Mouse (Mus musculus): Measurements from ENCODE around the gene Irak2. TPM values are rescaled to one million over a fixed set of nuclear protein-coding genes. Genes with fewer than 3 reads are reported as not detected.
"Not testable (repeated sequence)": the region's sequence is repeated elsewhere in the genome, so short reads cannot be mapped to it uniquely, and the experiment has no call there.

Gene Irak2
- polyA plus RNA-seq, 1 experiment from 2014 or later: 2.9 TPM

DNA sequence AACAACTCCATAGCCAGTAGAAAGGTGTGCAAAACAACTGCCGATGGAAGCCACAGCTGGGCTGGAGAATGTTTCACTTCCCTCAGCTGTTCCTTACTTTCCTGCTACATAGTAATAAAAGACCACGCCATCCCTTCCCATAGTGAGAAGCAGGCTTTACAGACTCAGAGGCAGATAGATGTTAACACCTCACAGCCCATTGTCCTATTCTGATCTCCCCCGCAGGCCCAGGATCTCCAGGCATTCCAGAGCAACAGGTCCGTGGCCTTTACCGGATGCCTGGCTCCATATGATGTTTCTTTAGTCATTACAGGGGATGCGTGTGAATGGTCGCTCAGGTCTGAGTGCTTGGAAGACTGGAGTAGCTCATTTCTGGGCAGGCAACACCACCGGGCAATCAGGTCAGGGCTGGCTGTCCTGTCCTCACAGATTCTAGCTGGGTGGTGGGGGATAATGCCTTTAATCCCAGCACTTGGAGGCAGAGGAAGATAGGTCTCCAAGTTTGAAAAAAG lies 29.4 kb downstream of the Irak2 start:
- 53% methylated on average over 8 of the region's 8 CpGs for WGBS

DNA sequence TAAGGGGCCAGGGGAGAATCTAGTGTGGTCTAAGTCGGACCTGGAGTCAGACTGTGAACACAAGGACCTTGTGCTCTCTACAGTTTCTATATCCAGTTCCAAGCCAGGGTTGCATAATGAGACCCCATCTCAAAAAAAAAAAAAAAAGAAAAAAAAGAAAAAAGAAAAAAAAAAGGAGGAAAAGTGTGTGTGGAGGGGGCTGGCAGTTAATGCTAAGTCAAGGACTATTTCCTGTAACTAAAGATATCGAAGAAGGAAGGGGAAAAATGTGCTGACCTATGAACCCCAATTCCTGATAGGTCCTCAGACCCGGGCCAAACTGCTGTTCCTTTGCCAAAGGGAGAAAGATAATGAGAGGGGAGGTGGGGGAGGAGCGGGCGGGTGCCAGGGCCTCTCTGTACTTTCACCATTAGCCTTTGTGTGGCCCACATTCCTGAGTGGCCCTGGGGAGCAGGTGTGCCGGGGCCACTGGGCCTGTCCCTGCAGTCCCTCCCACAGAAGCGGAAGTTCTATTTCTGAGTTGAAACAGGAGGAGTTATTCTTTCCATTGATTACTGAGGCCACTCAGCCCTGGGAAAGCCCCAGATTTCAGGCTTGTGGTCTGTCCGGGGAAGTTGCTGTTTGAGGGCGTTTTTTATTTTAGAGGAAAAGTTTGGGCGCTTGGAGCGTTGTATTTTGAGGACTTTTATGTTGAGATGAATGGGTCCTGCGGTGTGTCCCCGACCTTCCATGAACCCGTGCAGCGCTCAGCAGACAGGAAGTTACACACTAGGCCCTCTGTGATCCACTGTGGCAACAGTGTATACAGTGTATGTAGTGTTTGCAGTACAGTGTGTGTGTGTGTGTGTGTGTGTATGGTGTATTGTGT lies 30.3 kb downstream of the Irak2 start:
- H3K27me3 ChIP-seq (ENCODE audit: control insufficient read depth, insufficient read depth, low read length): no peaks in the 10 kb centered on the region
- DNase-seq (ENCODE audit: low spot score) (peak; percentile 40), ATAC-seq (ENCODE audit: insufficient number of reproducible peaks, low FRiP score, low TSS enrichment, low read depth) (peak; percentile 74)
- 59% methylated on average over 15 of the region's 15 CpGs for WGBS
- H3K9me3 ChIP-seq (ENCODE audit: control insufficient read depth, low read length): no peaks in the 10 kb centered on the region
- no peak overlapping the region for H3K4me3 ChIP-seq (ENCODE audit: low read depth, low read length)
- H3K36me3 ChIP-seq (ENCODE audit: control insufficient read depth, insufficient read depth, low read length): no peaks in the 10 kb centered on the region
- H3K9ac ChIP-seq (ENCODE audit: low read length): no peak overlapping the region
- H3K4me1 ChIP-seq (ENCODE audit: control insufficient read depth, insufficient read depth, low read length): peaks cover 6% of the 10 kb centered on the region
- no peak overlapping the region for H3K4me2 ChIP-seq (ENCODE audit: low read depth, severe bottlenecking)
- H3K27ac ChIP-seq (replicated peaks; ENCODE audit: low read depth, low read length): peak overlapping the region; percentile 64

More for the DNA sequence above, 29.4 kb downstream of the Irak2 start:
- Histone ChIP-seq H3K4me2 (ENCODE audit: low read depth, severe bottlenecking) (no peak overlapping the region), H3K27me3 (ENCODE audit: control insufficient read depth, insufficient read depth, low read length) (no peaks in the 10 kb centered on the region), H3K9ac (ENCODE audit: low read length) (no peak overlapping the region), H3K27ac (replicated peaks; ENCODE audit: low read depth, low read length) (no peak overlapping the region), H3K4me1 (ENCODE audit: control insufficient read depth, insufficient read depth, low read length) (peaks cover 6% of the 10 kb centered on the region), H3K9me3 (ENCODE audit: control insufficient read depth, low read length) (no peaks in the 10 kb centered on the region), H3K36me3 (ENCODE audit: control insufficient read depth, insufficient read depth, low read length) (no peaks in the 10 kb centered on the region), H3K4me3 (ENCODE audit: low read depth, low read length) (no peak overlapping the region)
- DNase-seq (ENCODE audit: low spot score) (no peak), ATAC-seq (ENCODE audit: insufficient number of reproducible peaks, low FRiP score, low TSS enrichment, low read depth) (no peak)

DNA sequence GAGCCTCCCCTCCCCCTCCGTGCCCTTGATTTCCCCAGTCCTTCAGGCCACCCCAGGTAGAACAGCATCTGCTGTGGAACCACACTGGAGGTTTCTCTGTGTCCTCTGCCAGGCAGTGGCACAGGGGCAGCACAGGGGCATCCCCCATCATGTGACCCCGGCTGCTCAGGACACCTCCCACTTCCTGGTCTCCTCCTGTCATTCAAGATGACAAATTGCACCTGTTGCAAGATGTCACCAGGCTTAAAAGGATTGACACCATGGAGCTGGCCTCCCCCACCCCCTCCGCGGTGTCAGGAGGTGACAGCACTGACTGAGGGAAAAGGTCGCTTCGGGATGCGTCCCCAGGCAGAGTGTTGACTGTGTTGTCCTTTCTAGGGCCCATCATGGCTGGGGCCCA lies 31.6 kb downstream of the Irak2 start:
- H3K27ac ChIP-seq (replicated peaks; ENCODE audit: low read depth, low read length): no peak overlapping the region
- ATAC-seq (ENCODE audit: insufficient number of reproducible peaks, low FRiP score, low TSS enrichment, low read depth): no peak
- H3K4me2 ChIP-seq (ENCODE audit: low read depth, severe bottlenecking): no peak overlapping the region
- H3K27me3 ChIP-seq (ENCODE audit: control insufficient read depth, insufficient read depth, low read length): no peaks in the 10 kb centered on the region
- H3K4me3 ChIP-seq (ENCODE audit: low read depth, low read length): no peak overlapping the region
- H3K4me1 ChIP-seq (ENCODE audit: control insufficient read depth, insufficient read depth, low read length): peaks cover 6% of the 10 kb centered on the region
- DNase-seq (ENCODE audit: low spot score): no peak
- 53% methylated on average over 7 of the region's 7 CpGs for WGBS
- no peaks in the 10 kb centered on the region for H3K36me3 ChIP-seq (ENCODE audit: control insufficient read depth, insufficient read depth, low read length)
- no peak overlapping the region for H3K9ac ChIP-seq (ENCODE audit: low read length)
- H3K9me3 ChIP-seq (ENCODE audit: control insufficient read depth, low read length): no peaks in the 10 kb centered on the region

DNA sequence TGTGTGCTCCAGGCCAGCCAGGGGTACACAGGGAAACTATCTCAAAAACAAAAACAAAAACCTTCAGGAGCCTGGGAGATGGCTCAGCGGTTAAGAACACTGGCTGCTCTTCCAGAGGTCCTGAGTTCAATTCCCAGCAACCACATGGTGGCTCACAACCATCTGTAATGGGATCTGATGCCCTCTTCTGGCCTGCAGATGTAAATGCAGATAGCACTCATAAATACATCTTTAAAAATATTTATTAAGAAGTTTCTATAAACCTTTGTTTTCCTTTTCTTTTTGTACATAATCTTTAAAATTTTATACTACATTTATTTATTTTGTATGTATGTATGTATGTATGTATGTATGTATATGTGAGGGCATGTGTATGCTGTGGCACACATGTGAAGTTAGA lies 33.8 kb downstream of the Irak2 start:
- H3K27ac ChIP-seq (replicated peaks; ENCODE audit: low read depth, low read length); H3K9me3 ChIP-seq (ENCODE audit: control insufficient read depth, low read length); DNase-seq (ENCODE audit: low spot score); ATAC-seq (ENCODE audit: insufficient number of reproducible peaks, low FRiP score, low TSS enrichment, low read depth); H3K4me3 ChIP-seq (ENCODE audit: low read depth, low read length); H3K36me3 ChIP-seq (ENCODE audit: control insufficient read depth, insufficient read depth, low read length); H3K4me1 ChIP-seq (ENCODE audit: control insufficient read depth, insufficient read depth, low read length); H3K27me3 ChIP-seq (ENCODE audit: control insufficient read depth, insufficient read depth, low read length); H3K4me2 ChIP-seq (ENCODE audit: low read depth, severe bottlenecking); H3K9ac ChIP-seq (ENCODE audit: low read length): not testable (repeated sequence)
- 84% methylated on average over 1 of the region's 1 CpGs for WGBS

DNA sequence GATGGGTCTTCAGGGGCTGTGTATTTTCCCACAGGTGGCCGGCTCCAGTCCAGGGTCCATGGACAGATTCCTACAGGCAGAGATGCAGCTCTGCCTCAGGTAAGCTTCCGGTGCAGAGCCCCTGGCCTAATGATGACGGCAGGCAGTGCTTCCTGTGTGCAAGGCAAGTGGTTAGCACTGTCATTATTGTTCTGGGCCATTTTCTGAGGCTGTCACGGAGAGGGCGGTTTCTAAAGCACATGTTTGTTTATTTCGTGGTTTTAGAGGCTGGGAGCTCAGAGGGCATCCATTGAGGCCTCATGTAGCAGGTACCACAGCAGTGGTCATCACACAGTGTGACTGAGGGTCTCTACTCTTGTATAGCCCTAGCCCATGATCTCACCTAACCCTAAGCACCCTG lies 34.7 kb downstream of the Irak2 start:
- Histone ChIP-seq H3K4me3 (ENCODE audit: low read depth, low read length) (no peak overlapping the region), H3K27me3 (ENCODE audit: control insufficient read depth, insufficient read depth, low read length) (no peaks in the 10 kb centered on the region), H3K36me3 (ENCODE audit: control insufficient read depth, insufficient read depth, low read length) (no peaks in the 10 kb centered on the region), H3K9me3 (ENCODE audit: control insufficient read depth, low read length) (no peaks in the 10 kb centered on the region), H3K27ac (replicated peaks; ENCODE audit: low read depth, low read length) (no peak overlapping the region), H3K9ac (ENCODE audit: low read length) (no peak overlapping the region), H3K4me2 (ENCODE audit: low read depth, severe bottlenecking) (no peak overlapping the region), H3K4me1 (ENCODE audit: control insufficient read depth, insufficient read depth, low read length) (peaks cover 6% of the 10 kb centered on the region)
- WGBS: 75% methylated on average over 6 of the region's 6 CpGs
- no peak for DNase-seq (ENCODE audit: low spot score)
- ATAC-seq (ENCODE audit: insufficient number of reproducible peaks, low FRiP score, low TSS enrichment, low read depth): no peak

DNA sequence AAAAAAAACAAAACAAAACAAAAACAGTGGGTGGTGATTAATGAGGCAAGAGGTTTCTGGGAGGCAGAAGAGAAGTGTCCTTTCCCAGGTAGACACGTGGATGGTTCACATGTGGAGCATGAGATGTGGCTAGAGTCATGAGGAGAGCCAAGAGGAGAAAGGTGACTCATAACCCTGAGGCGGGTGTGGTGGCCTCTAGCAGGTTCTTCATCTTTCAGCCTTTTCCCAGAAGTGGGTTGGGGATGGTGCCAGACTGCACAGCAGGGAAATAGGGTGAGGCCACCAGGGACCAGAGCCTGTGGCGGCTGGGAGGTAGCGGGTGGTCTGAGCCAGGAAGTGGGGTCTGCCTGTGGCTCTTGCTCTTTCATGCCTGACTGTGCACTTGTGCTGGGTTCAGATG lies 37.0 kb downstream of the Irak2 start:
- H3K9ac ChIP-seq (ENCODE audit: low read length): no peak overlapping the region

DNA sequence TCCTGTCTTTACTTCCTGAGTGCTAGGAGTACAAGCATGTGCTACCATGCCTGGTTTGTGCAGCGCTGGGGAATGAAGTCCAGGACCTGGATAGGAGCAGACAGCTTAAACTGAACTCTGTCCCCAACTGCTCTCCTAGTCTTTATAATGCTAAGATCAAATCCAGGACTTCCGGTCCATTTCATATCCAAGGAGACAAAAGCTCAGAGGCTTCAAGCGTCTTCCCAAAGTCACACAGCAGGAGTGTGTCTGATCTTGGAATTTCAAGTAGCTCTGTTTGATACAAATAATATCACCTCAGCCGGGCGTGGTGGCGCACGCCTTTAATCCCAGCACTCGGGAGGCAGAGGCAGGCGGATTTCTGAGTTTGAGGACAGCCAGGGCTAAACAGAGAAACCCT lies 37.7 kb downstream of the Irak2 start:
- Histone ChIP-seq H3K4me1 (ENCODE audit: control insufficient read depth, insufficient read depth, low read length) (no peaks in the 10 kb centered on the region), H3K27me3 (ENCODE audit: control insufficient read depth, insufficient read depth, low read length) (no peaks in the 10 kb centered on the region), H3K9ac (ENCODE audit: low read length) (no peak overlapping the region), H3K4me2 (ENCODE audit: low read depth, severe bottlenecking) (no peak overlapping the region), H3K36me3 (ENCODE audit: control insufficient read depth, insufficient read depth, low read length) (no peaks in the 10 kb centered on the region), H3K27ac (replicated peaks; ENCODE audit: low read depth, low read length) (no peak overlapping the region), H3K9me3 (ENCODE audit: control insufficient read depth, low read length) (no peaks in the 10 kb centered on the region), H3K4me3 (ENCODE audit: low read depth, low read length) (no peak overlapping the region)
- no peak for DNase-seq (ENCODE audit: low spot score)
- ATAC-seq (ENCODE audit: insufficient number of reproducible peaks, low FRiP score, low TSS enrichment, low read depth): no peak
- WGBS: 95% methylated on average over 9 of the region's 9 CpGs

More for the DNA sequence above, 37.0 kb downstream of the Irak2 start:
- no peaks in the 10 kb centered on the region for H3K9me3 ChIP-seq (ENCODE audit: control insufficient read depth, low read length)
- H3K4me1 ChIP-seq (ENCODE audit: control insufficient read depth, insufficient read depth, low read length): no peaks in the 10 kb centered on the region
- no peaks in the 10 kb centered on the region for H3K36me3 ChIP-seq (ENCODE audit: control insufficient read depth, insufficient read depth, low read length)
- WGBS: 80% methylated on average over 4 of the region's 4 CpGs
- no peak overlapping the region for H3K4me2 ChIP-seq (ENCODE audit: low read depth, severe bottlenecking)
- DNase-seq (ENCODE audit: low spot score) (no peak), ATAC-seq (ENCODE audit: insufficient number of reproducible peaks, low FRiP score, low TSS enrichment, low read depth) (no peak)
- no peak overlapping the region for H3K27ac ChIP-seq (replicated peaks; ENCODE audit: low read depth, low read length)
- H3K4me3 ChIP-seq (ENCODE audit: low read depth, low read length): no peak overlapping the region
- H3K27me3 ChIP-seq (ENCODE audit: control insufficient read depth, insufficient read depth, low read length): no peaks in the 10 kb centered on the region

DNA sequence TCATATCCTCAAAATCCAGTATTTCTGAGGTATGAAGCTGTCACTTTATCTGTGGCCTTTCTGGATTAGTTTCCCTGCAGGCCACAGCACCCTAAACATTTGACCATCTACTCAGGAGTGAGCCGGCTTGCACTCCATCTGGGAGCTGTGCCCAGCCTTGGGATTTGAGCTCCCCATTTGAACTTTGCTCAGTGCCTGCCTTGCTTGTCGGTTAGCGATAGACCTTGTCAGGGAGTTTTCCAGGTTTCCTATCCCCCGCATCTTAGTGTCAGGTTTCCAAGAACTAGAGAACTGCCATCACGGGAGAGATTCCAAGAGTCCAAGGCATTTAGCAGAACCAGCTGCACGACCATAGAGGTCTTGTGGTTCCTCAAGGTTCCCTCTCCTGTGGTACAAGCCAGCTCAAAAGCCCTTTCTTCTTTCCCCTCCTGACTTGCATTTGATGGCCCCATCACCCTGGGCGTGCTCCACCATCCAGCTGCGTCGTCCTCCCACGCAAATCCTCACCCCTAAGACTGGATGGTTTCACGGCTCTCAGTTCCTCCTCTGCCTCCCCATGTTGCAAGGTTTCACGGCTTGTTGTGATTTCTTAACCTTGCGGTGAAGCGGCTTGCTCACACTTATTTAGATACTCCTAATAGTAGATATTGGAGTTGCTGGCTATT lies 38.9 kb downstream of the Irak2 start:
- WGBS: 66% methylated on average over 14 of the region's 14 CpGs
- ATAC-seq (ENCODE audit: insufficient number of reproducible peaks, low FRiP score, low TSS enrichment, low read depth) (no peak), DNase-seq (ENCODE audit: low spot score) (no peak)
- H3K4me1 ChIP-seq (ENCODE audit: control insufficient read depth, insufficient read depth, low read length): no peaks in the 10 kb centered on the region
- no peak overlapping the region for H3K27ac ChIP-seq (replicated peaks; ENCODE audit: low read depth, low read length)
- no peak overlapping the region for H3K9ac ChIP-seq (ENCODE audit: low read length)
- no peaks in the 10 kb centered on the region for H3K27me3 ChIP-seq (ENCODE audit: control insufficient read depth, insufficient read depth, low read length)
- no peaks in the 10 kb centered on the region for H3K36me3 ChIP-seq (ENCODE audit: control insufficient read depth, insufficient read depth, low read length)
- no peaks in the 10 kb centered on the region for H3K9me3 ChIP-seq (ENCODE audit: control insufficient read depth, low read length)
- H3K4me2 ChIP-seq (ENCODE audit: low read depth, severe bottlenecking): no peak overlapping the region
- no peak overlapping the region for H3K4me3 ChIP-seq (ENCODE audit: low read depth, low read length)

All from limb, embryonic 11.5 days (tissue).